Mouse (Mus musculus): ENCODE results near the gene Ly6g6d. TPM values are rescaled to one million over a fixed set of nuclear protein-coding genes. Genes with fewer than 3 reads are reported as not detected.

The Ly6g6d gene
- polyA plus RNA-seq (2014; fragmentation: Illumina TruSeq; extraction: RNeasy Lipid Tissue Mini Kit (QIAGEN cat#74804); ENCODE audit: low read depth, low replicate concordance), result not detected

DNA sequence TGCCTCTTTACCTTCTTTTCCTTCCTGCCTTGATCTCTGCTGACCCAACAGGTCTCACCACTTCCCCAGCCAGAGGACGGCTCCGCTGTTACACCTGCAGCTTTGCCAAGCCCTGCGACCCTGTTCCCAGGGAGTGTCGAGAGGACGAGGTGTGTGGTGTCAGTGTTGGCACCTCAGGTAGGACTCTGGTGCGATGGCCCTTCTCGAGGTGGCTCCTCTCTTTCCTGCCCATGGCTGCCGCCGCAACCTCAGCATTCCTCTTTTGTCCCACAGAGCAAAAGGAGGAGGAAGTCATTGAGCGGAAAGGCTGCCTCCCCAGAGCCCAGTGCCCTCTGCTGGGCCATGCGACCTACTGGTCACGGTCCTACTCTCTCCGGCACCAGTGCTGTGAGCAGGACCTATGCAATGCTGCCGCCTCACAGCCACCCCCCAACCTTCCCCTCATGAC, at the start of gene Ly6g6d:
Ly6g6d (minus strand) TSS at position 280 of the 448 bp plus-strand sequence.

DNA sequence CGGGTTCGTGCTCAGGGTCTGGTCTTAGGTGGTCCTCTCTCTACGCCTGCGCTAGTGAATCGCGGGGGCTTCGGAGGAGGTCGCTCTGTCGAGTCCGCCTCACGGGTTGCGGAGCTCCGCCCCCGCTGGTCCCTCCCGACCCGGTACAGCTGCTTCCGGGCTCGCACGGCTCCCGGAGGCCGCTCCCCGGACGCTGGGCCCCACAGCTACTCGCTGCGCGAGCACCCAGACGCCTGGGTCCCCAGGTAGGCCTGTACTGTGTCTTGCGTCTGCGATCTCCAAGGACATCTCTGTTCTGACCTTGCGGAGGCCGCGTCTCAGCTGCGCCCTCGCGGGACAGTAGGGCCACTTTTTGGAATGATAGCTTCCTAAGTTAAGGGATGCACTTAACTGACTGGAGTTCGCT, 48.3 kb upstream of the Ly6g6d start, which contains the start of gene D17H6S53E:
D17H6S53E (plus strand) TSS at position 168 of the 406 bp plus-strand sequence.

DNA sequence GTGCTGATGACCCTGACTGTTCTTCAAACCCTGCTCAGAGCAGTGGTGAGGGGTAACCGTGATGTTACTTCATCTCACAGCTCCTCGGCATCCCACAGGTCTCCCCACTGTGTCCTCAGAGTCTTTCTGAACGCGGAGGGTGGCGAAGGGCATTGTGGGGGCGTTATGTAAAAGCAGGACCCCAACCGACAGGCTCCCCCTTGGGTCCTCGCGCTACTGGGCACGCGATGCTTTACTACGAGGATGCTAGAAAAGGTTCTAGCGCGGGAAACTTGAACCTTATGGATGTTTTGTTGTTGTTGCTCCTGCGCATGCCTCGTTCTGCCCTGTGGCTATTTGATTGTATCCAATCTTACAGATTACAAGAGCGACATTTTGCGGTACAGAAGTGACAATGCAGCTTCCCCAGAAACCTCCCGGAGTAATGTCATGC, 44.0 kb upstream of the Ly6g6d start, which contains the start of gene Csnk2b:
Csnk2b (minus strand) TSS at position 183 of the 433 bp plus-strand sequence.

DNA sequence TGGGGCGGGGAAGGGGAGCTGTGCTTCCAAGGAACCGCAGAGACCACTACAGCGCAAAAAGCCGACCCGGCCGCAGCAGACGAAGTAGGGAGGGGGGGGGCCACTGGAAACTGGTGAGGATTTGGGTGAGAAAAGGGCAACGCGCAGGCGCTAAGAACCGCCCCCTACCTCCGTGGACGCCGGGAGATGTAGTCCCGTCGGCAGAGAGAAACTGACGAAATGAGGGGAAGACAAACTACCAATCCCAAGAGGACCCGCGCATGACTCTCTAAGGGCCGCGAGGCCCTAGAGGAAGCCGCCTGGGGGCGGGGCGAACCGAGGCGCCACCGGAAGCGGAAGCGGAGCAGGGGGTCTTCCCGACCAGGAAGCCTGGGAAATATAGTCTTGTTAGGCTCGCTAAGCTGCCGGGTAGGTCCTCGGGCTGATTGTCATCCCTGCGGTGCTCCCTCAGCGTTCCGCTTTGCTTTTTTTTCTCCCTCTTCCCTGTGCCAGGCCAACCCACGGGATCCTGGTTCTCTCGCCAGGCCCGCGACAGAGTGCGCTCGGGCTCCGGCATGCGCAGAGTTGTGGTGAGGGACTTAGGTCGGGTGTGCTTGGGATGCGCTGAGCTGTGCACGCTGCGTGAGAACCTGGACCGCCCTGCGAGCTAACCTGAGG, 43.4 kb upstream of the Ly6g6d start, which contains the start of gene Gpank1:
Gpank1 (plus strand) TSS at position 313 of the 657 bp plus-strand sequence.

DNA sequence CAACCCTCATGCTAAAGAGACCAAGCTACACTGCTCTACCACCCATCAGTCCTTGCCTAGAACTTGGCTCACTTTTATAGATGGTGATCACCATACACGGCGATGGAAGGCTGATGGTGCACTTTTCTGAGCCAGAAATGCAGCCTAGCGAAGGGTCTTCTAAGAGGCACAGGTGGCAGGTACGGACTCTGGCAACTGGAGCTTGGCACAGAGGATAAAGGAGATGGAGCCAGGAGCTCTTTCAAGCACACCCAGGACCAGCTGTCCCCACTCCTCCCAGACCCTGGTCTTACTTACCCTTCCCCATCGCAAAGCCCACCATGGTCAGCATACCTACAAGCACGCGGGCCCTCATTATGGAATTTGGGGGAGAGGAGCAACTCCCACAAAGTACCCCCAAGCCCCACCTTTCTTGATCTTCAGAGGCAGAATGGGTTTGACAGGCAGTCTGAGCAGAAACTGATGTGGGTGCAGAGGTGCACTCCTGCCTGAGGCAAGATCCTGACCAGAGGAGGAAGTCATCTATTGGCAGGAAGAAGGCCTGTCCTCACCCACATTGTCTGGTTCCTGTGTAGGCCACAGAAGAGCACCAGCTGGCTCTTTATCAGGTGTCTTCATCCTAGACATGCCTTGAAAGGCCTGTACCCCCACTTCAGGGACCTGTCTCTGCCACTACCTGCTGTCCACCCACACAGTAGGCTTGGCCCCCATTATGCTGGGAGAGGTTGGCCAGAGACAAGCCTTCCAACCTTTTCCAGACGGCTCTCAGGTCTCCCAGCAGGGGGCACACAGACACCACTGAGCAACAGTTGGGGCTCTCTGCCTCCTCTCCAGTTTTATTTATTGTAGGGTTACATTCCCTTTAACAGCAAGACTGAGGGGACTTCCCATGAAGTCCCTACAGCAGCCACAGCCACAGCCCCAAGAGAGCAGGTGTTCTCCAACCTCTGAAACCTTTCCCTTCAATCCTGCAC, 37.5 kb upstream of the Ly6g6d start, which contains the start of gene Ly6g5b:
Ly6g5b (minus strand) TSS at position 383 of the 974 bp plus-strand sequence.

DNA sequence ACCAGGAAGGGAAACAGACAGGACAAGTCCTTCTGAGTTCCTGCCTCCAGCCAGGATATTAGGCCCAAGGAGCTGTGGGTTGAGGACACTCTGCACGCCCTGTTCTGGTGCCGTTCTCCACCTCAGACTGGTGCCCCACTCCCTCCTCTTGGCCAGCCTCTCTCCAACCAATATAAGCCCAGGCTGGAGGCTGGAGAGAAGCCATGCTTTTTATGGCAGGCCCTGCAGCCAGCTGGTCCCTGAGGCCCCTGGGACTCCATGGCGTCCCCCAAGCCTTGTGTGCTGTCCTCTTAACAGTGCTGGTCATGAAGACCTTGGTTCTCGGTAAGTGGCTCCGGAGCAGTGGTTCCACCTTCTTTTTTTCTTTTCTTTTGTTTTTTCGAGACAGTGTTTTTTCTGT, 30.2 kb upstream of the Ly6g6d start, which contains the start of gene Ly6g5c:
Ly6g5c (plus strand) TSS at position 183 of the 400 bp plus-strand sequence.

DNA sequence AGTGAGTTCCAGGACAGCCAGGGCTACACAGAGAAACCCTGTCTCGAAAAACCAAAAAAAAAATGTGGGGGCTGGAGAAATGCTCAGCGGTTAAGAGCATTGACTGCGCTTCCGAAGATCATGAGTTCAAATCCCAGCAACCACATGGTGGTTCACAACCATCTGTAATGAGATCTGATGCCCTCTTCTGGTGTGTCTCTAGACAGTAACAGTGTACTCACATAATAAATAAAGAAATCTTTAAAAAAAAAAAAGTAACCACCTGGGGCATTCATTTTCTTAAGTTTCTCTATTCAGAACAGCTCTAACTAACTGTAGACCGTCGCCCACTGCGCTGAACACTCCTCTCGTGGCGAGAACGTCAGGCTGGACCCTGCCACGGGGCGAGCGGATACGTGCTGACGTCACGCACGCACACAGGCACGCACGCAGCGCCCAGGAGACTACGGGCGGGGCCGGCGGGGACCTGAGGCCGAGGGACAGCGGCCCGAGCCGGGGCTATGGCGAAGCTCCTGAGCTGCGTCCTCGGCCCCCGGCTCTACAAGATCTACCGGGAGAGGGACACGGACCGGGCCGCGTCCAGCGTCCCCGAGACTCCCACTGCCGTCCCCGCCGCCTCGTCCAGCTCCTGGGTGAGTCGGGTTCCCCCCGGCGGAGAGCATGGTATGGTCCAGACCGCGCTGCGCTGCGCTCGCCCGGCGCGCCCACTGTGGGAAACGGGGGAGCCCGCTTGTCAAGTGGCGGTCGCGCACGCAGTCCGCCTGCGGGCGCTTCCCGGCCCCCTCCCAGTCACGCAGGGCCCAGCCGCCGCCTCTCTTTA, 11.2 kb upstream of the Ly6g6d start, which contains the start of gene Abhd16a:
Abhd16a (plus strand) TSS at position 439 of the 820 bp plus-strand sequence.

DNA sequence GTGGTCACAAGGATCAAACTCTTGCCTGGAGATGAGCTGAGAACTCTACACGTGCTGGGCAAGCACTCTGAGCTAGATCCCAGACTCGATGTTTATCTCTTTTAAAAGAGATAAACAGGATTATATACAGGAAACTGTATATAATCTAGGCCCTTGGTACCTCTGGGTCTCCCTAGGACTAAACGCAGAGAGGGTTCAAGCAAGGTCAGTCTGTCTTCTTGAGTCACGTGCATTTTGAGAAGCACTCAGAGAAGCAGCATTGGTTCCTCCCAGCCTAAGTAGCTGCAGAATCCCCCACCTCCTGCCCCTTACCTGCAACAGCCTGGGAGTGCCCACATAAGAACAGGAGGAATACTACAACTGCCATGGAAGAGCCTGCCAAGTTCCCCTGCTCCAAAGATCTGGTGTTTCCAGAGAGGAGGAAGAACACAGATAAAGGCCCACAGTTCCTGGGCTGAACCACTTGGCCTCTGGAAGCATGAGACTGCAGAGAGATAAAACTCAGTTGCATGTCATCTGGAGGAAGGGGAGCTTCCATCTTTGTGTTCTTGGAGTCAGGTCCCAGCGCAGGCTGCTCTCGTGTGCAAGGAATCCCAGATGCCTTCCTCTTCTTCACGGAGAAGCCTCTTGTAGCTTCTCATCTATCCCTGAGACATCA, 7.5 kb upstream of the Ly6g6d start, which contains the start of gene Ly6g6f:
Ly6g6f (minus strand) TSS at position 403 of the 658 bp plus-strand sequence.

DNA sequence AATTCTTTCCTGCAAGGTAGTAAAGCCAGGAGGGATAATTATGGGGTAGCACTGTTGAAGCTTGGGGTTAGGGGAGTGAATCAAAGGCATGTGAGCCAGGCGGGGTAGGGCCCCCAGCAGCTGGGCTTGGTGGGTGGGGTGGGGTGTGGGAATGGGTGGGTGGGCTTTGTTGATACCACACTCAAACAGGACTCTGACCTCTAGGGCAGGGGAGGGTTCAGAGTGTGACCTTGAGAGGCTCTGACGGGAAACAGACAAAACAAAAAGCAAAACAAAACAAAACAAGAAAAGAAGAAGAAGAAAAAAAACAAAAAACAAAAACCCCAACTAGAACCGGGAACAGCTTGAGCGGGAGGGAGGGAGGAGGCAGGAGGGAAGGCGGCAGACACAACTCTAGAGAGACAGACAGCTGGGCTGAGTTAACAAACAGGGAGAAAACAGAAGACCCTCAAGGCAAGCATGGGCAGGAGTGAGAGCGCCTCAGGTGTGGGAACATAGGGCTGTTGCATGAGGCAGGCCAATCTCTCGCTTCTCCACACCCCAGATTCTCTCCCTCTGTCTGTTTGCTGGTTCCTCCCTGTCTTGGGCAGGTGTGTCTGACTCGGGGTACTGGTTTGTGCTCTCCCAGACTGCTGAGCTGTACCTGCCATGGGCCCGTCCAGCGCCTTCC, 1.2 kb downstream of the Ly6g6d start, which contains the start of gene Ly6g6e:
Ly6g6e (plus strand) TSS at position 396 of the 670 bp plus-strand sequence.

DNA sequence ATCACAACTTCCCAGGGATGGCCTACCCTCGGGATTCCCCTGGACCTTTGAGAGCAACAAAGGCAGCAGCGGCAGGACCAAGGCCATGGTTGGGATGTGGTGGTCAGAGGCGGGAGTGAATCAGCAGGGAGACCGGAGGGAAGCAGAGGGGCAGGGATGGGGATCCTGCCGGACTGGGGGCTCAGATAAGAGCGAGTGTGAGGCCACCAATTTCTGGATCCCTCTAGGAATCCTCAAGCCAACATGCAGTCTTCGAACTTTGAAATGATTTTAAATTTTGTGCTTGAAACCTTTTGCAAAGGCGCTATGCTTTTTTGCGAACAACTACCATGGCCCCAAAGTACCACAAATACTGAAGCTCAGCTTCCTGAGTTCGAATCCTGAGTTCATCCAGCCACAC, 11.8 kb downstream of the Ly6g6d start, which contains the start of gene Mpig6b:
Mpig6b (minus strand) TSS at position 101 of the 400 bp plus-strand sequence.

DNA sequence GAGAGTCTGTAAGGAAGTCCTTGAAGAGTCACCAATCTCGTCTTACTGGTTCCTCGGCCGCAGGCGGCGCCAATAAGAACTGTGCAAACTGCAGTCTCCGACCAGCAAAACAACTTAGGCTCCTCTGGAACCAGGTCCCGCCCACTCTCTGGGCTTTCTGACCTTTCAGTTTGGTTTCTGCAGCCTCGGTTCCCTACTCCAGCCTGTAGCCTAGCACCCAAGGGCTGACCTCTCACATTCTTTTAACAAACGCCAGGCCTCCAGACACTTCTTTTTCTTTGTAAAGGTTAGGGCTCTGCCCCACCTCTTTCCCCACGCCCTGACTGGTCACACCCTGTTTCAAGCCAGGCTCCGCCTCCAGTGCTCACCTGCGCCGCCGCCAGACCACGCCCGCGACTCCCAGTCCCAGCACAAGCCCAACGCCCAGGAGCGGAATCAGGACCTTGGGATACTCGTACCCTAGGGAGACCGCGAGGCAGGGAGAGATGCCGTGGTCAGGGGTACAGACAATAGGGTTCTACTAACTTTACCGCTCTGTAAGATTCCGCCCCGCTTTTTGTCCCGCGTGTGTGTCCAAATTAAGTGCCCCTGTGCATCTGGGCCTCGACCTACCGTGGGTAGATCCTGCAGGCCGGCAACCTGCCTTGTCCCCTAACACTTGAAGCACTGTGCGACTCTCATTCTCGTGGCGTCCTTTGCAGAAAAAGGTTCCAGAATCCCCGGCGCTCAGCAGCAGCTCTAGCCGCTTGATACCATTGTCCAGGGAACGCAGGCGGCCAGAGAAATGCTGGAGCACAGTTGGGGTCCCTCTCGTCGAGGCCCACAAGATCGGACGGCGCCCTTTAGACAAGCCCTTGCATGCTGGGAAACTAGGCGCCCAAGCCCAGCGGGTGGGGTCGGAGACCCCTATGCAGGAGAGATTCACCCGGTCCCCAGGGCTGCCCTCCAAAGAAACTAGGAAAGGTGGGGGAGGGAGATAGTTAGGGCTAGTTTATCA, 12.6 kb downstream of the Ly6g6d start, which contains the start of gene Ly6g6c:
Ly6g6c (plus strand) TSS at position 438 of the 997 bp plus-strand sequence.

DNA sequence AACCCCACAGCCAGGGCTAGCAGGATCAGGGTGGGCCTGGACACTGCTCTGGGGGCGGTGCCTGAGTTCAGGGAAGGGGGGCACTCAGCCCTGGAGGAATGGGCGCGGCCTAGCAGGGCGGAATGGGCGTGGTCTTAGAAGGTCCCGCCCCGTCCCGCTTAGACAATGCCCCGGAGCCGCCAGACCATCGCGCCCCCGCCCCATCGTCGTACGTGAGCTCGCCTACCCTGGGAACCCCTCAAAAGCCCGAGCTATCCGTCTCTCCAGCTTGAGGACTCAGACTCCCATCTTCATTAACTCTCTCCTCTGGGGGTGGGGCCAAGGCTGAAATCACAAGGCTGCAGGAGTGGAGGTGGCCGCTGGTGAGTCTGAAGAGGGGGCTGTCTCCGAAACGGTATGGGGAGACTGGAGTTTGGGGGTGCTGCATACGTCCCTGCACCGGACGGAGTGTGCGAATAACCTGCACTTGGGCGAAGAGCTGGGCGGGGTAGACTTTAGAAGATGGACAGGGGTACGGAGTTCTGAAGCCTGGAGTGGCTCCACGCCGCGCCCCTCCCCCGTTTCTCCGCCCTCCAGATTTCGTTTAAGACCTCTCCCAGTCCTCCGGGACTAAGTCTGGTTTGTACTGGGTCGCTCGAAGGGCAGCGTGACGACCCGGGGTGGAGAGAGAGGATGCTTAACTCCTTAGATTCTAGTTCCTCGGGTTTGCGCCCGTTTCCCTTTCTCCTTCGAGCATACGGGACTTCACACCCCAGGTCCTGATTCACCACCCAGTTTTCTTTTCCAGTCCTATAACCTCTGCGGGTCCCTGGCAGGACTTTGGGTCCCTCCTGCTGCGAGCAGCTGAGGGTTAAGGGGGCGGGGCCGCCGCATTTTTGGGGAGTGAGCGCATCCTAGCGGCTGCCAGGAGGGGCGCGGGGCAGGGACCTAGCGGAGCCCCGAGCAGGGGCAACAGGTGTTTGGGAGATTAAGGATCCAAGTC, 18.7 kb downstream of the Ly6g6d start, which contains the start of gene Ddah2:
Ddah2 (plus strand) TSS at position 125 of the 982 bp plus-strand sequence.

DNA sequence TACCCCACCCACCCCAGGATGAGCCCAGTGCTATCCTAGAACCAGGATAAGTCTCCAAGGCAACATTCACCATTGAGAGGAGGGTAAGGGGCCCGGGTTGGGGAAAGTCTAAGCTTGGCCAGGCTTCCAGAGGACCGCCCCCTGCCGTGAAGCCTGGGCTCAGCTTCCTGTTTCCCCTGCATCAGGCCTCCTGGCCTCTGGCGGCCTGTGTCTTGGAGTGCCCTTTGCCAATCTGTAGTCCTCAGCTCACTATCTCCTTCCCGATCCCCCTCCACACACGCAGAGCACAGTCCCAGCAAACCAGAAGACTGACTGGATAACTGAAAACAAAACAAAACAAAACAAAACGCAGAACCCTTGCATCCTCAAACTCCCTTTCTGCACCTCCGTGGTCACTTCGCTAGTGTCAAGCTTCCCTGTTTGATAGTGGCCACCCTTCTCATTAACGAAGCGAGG, 28.3 kb downstream of the Ly6g6d start, which contains the start of gene Clic1:
Clic1 (plus strand) TSS at position 406 of the 456 bp plus-strand sequence.

DNA sequence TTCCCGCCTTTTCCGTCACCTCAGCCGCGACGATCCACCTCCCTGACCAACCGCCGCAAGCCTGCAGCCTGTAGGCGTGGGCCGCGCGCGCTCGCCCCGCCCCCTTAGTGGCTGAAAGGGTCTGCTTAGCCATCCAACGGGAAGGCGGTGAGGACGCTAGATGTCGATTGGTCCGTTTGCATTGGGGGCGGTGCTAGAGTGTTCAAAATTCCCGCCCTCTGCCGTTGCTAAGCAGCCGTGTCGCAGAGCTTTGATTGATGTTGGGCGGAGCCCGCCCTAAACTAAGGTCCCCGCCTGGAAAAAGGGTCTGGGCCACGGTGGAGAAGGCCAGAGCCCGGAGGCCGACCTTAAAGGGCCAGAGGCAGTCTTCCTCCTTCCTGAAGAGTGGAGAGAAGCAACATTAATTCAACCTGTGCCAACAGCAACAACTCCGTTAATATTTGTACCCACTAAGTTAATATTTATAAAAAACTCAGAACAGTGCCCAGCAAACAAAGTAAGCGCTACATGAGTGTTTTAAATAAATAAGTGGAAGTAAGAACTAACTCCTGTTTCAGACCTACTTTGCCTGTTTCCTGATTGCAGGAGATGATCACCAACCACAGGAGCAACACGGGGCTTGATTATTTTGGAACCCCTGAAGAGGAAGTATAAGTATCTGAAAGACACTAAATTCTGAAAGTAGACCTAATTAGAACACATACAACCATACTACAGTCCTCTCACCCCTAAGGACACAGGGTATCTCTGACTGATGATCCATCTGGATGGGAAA, 31.0 kb downstream of the Ly6g6d start, which contains the start of gene Msh5:
Msh5 (minus strand) TSS at position 65 of the 775 bp plus-strand sequence.

DNA sequence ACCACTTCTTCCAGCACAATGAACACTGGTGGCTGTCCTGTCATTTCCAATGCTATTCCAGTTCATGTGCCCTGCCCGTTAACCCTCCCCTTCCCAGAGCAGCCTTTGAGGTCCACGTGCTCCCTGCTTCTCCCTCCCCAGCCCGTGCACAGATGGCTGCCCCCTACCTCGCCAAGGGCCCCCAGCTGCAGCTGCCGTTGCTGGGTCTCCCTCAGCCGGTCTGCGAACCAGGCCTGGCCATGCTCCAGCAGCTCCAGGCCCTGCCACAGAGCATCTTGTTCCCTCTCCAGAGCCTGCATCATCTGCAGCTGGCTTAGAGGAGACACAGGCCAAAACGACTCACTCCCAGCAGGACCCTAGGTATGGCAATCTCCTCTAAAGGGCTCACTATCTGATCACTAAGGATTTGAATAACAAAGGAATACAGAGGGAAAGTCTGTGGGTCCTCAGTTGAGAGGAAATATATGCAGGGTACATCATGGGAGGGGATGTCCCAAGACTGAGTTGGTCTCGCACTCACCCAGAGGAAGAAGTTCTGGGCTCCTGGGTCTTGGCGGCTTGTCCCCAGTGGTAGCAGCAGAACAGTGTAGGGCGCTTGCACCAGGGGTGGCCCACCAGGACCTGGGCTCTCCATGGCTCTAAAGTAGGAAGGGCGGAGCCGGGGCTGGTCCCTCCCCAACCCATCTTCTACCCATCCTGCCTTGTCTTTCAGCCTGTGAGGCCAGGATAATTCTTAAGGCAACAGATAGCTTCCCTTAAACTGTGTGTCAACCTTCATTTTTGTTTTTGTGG, 50.4 kb downstream of the Ly6g6d start, which contains the start of gene Sapcd1:
Sapcd1 (minus strand) TSS at position 740 of the 792 bp plus-strand sequence.

All from sigmoid colon, adult 10 weeks (tissue).